Mouse (Mus musculus) stomach, postnatal 0 days (tissue): ENCODE data around the gene Trappc6a.

Experiments used
- CTCF ChIP-seq: IDR thresholded peaks from 2 replicates; pipeline ENCODE4 v1.5.1; 2016; ENCODE audit warnings: antibody characterized with exemption, low read depth, mild to moderate bottlenecking, moderate library complexity
- EP300 ChIP-seq: optimal IDR thresholded peaks from 2 replicates; pipeline ENCODE3; 2016; ENCODE audit warnings: antibody characterized with exemption

GRCm38 (mm10) chr7:19506326-19506725 is 1.9 kb upstream of the Trappc6a start:
- peak; percentile 60 for TF ChIP-seq CTCF
- no peak for TF ChIP-seq EP300
